Mouse (Mus musculus) midbrain, embryonic 15.5 days (tissue): Measurements from ENCODE around the gene Tyw5. TPM values are rescaled to one million over a fixed set of nuclear protein-coding genes. Genes with fewer than 3 reads are reported as not detected.

ENCODE experiments used
- ATAC-seq: fragments of 200-750 bp; cut with Nextera tagmentation; replicated peaks from 2 replicates; pipeline ENCODE4 v1.8.0; 2017; ENCODE audit warnings: moderate TSS enrichment
- H3K27ac ChIP-seq: fragments of 300-500 bp; sonication (generic); 2 replicates; pipeline ENCODE4 v1.5.1; 2015; ENCODE audit warnings: mild to moderate bottlenecking, inconsistent platforms
- H3K27me3 ChIP-seq: fragments of 300-500 bp; sonication (generic); replicated peaks from 2 replicates; pipeline ENCODE4 v1.6.1; 2015; ENCODE audit warnings: inconsistent platforms
- H3K36me3 ChIP-seq: fragments of 300-500 bp; sonication (generic); replicated peaks from 2 replicates; pipeline ENCODE4 v1.6.1; 2015; ENCODE audit warnings: inconsistent platforms
- H3K4me1 ChIP-seq: fragments of 300-500 bp; sonication (generic); 2 replicates; pipeline ENCODE4 v1.6.1; 2015; ENCODE audit warnings: inconsistent platforms
- H3K4me2 ChIP-seq: fragments of 300-500 bp; sonication (generic); 2 replicates; pipeline ENCODE4 v1.6.1; 2015; ENCODE audit warnings: inconsistent platforms, mild to moderate bottlenecking, moderate library complexity
- H3K4me3 ChIP-seq: fragments of 300-500 bp; sonication (generic); 2 replicates; pipeline ENCODE4 v1.5.1; 2015; ENCODE audit warnings: mild to moderate bottlenecking, inconsistent platforms
- H3K9ac ChIP-seq: fragments of 300-500 bp; sonication (generic); 2 replicates; pipeline ENCODE4 v1.6.1; 2015; ENCODE audit warnings: mild to moderate bottlenecking, inconsistent platforms
- H3K9me3 ChIP-seq: fragments of 300-500 bp; sonication (generic); 2 replicates; pipeline ENCODE4 v1.6.1; 2016; ENCODE audit warnings: inconsistent platforms
- WGBS: fragments of 180-500 bp; shearing (Covaris S2); methylation state at CpG from one replicate; pipeline ENCODE4 v1.1.7; 2015; ENCODE audit warnings: mixed read lengths; 5-methylcytosine and 5-hydroxymethylcytosine counted together
- polyA plus RNA-seq: library from polyadenylated mRNA; unstranded; fragments of >200 nt; fragmentation: Nextera tagmentation; extraction: Ambion mirVana; gene quantifications from 2 replicates; pipeline ENCODE4 v1.2.1, GENCODE M21; 2015

Tyw5 gene
- 21.0 and 22.8 TPM in 2 replicates for polyA plus RNA-seq

DNA sequence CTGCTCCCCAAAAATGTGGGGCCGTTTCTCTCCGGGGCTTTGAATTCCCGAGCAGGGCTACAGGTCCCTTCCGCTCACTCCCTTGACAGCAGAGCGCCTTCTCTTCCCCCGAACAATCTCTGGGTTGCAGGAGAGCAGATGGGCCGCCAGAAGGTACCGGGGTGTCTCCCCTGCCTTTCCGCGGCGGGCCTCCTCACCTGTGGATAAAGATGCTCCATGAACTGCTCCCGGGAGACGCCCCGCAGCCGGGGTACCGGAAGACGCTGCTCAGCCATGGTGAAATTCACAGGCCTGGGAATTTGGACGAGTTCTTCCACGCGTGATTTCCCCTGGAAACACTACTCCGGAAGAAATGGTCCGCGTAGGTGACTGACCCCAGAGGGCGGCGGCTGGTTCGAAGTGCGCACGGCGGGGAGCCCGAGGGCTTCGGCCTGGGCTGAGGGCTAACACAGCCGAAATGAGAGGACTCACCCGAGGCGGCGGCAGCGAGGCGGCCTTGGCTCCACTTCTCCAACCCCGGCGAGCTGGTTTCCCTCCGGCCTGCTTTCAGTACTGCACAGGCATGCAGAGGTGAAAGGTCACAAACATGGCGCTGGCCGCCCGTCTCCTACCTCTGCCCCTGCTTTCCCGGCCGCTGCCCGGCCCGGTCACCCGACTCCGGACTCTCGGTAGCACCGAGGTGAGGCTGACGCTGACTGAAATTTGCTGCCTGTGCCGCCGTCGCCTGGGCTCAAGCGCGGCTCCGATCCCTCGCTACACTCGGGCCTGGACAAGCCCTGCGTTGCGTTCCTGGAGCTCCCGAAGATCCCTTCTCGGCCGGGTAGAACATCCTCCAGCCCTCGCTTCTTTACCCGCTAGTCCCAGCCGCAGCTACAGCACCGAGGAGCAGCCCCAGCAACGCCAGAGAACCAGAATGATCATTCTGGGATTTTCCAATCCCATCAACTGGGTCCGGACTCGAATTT, at the start of gene Tyw5, which contains the start of gene Maip1:
Gene Tyw5, minus strand, starts transcription at position 915 of the 965 bp plus-strand sequence.
Gene Maip1, plus strand, starts transcription at position 142 of the 965 bp plus-strand sequence.
- Histone ChIP-seq H3K9ac (peak within 1 kb of the TSS; percentile 90), H3K4me2 (peak within 1 kb of the TSS; percentile 74), H3K27me3 (no peaks in the 10 kb centered on the region), H3K4me3 (peak within 1 kb of the TSS; percentile 90), H3K27ac (peak within 1 kb of the TSS; percentile 97), H3K9me3 (no peaks in the 10 kb centered on the region), H3K36me3 (no peaks in the 10 kb centered on the region), H3K4me1 (peaks cover 38% of the 10 kb centered on the region)
- peak; percentile 96 for ATAC-seq
- WGBS, result under 1% methylated on average over 72 of the region's 72 CpGs

GRCm38 (mm10) chr1:57450241-57450640, 43.3 kb upstream of the Tyw5 start:
- Histone ChIP-seq H3K36me3 (no peaks in the 10 kb centered on the region), H3K27ac (no peak overlapping the region), H3K4me3 (no peak overlapping the region), H3K4me2 (no peak overlapping the region), H3K9ac (no peak overlapping the region), H3K9me3 (no peaks in the 10 kb centered on the region), H3K27me3 (no peaks in the 10 kb centered on the region), H3K4me1 (no peaks in the 10 kb centered on the region)
- WGBS, result 95% methylated on average over 1 of the region's 1 CpGs
- ATAC-seq, result no peak

GRCm38 (mm10) chr1:57445679-57446078, 38.8 kb upstream of the Tyw5 start:
- Histone ChIP-seq H3K9me3 (no peaks in the 10 kb centered on the region), H3K36me3 (no peaks in the 10 kb centered on the region), H3K4me3 (no peak overlapping the region), H3K4me2 (no peak overlapping the region), H3K27ac (no peak overlapping the region), H3K4me1 (no peaks in the 10 kb centered on the region), H3K9ac (no peak overlapping the region), H3K27me3 (no peaks in the 10 kb centered on the region)
- peak; percentile 50; the same call in 1 of the 2 replicates for ATAC-seq
- WGBS, result 36% methylated on average over 10 of the region's 10 CpGs

- Histone ChIP-seq H3K27ac (no peak overlapping the region), H3K4me2 (no peak overlapping the region), H3K4me1 (peaks cover 10% of the 10 kb centered on the region), H3K27me3 (no peaks in the 10 kb centered on the region), H3K9me3 (no peaks in the 10 kb centered on the region), H3K36me3 (no peaks in the 10 kb centered on the region), H3K9ac (no peak overlapping the region), H3K4me3 (no peak overlapping the region)
- 69% methylated on average over 4 of the region's 4 CpGs for WGBS
- no peak for ATAC-seq
These were observed 33.9 kb upstream of the Tyw5 start for GRCm38 (mm10) chr1:57440771-57441170.

GRCm38 (mm10) chr1:57439026-57439425, 32.1 kb upstream of the Tyw5 start:
- H3K4me1 ChIP-seq, result peaks cover 10% of the 10 kb centered on the region
- H3K36me3 ChIP-seq, result no peaks in the 10 kb centered on the region
- no peak overlapping the region for H3K4me2 ChIP-seq
- H3K4me3 ChIP-seq, result no peak overlapping the region
- no peak for ATAC-seq
- H3K27me3 ChIP-seq, result no peaks in the 10 kb centered on the region
- no peaks in the 10 kb centered on the region for H3K9me3 ChIP-seq
- WGBS, result 84% methylated on average over 6 of the region's 6 CpGs
- H3K27ac ChIP-seq, result no peak overlapping the region
- no peak overlapping the region for H3K9ac ChIP-seq

DNA sequence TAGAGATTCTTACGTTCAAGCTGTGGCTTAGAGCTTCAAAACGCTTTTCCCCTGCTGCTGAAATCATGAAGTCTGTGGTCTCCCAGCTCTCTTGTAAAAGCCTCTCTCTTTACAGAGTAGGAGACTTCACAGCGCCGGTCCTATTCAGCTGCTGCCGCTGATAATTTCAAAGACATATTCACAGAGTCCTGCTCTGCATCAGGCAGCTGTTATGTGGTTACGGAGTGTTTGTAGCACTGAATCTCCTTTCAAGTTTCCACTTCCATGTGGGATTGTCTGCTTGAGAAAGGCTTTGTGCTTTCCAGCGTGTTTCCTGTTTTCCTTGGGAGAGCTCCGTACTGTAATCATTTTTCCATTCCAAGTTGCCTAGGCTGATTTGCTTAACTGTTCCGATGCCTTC, 30.1 kb upstream of the Tyw5 start:
- no peak overlapping the region for H3K9ac ChIP-seq
- H3K4me3 ChIP-seq, result peak overlapping the region; percentile 14

GRCm38 (mm10) chr1:57436408-57436807, 29.5 kb upstream of the Tyw5 start:
- Histone ChIP-seq H3K4me2 (peak overlapping the region; percentile 43), H3K4me1 (peaks cover 10% of the 10 kb centered on the region), H3K4me3 (peak overlapping the region; percentile 14), H3K27ac (no peak overlapping the region), H3K9ac (no peak overlapping the region), H3K9me3 (no peaks in the 10 kb centered on the region), H3K27me3 (no peaks in the 10 kb centered on the region), H3K36me3 (no peaks in the 10 kb centered on the region)
- 66% methylated on average over 9 of the region's 9 CpGs for WGBS
- ATAC-seq, result no peak; the same call in 1 of the 2 replicates

More for the DNA sequence above, 30.1 kb upstream of the Tyw5 start:
- H3K27ac ChIP-seq, result peak overlapping the region; percentile 19; the same call in 1 of the 2 replicates
- no peaks in the 10 kb centered on the region for H3K27me3 ChIP-seq
- no peaks in the 10 kb centered on the region for H3K36me3 ChIP-seq
- 16% methylated on average over 9 of the region's 9 CpGs for WGBS
- H3K4me2 ChIP-seq, result peak overlapping the region; percentile 43
- H3K4me1 ChIP-seq, result peaks cover 10% of the 10 kb centered on the region
- no peaks in the 10 kb centered on the region for H3K9me3 ChIP-seq
- ATAC-seq, result peak; percentile 89

- H3K27ac ChIP-seq, result no peak overlapping the region
- WGBS, result 94% methylated on average over 7 of the region's 7 CpGs
- H3K9ac ChIP-seq, result no peak overlapping the region
- H3K4me1 ChIP-seq, result peaks cover 28% of the 10 kb centered on the region
- ATAC-seq, result no peak
- H3K4me3 ChIP-seq, result no peak overlapping the region
- no peaks in the 10 kb centered on the region for H3K27me3 ChIP-seq
- H3K9me3 ChIP-seq, result no peaks in the 10 kb centered on the region
- H3K4me2 ChIP-seq, result no peak overlapping the region
- no peaks in the 10 kb centered on the region for H3K36me3 ChIP-seq
These were observed 26.2 kb upstream of the Tyw5 start for GRCm38 (mm10) chr1:57433141-57433540.

DNA sequence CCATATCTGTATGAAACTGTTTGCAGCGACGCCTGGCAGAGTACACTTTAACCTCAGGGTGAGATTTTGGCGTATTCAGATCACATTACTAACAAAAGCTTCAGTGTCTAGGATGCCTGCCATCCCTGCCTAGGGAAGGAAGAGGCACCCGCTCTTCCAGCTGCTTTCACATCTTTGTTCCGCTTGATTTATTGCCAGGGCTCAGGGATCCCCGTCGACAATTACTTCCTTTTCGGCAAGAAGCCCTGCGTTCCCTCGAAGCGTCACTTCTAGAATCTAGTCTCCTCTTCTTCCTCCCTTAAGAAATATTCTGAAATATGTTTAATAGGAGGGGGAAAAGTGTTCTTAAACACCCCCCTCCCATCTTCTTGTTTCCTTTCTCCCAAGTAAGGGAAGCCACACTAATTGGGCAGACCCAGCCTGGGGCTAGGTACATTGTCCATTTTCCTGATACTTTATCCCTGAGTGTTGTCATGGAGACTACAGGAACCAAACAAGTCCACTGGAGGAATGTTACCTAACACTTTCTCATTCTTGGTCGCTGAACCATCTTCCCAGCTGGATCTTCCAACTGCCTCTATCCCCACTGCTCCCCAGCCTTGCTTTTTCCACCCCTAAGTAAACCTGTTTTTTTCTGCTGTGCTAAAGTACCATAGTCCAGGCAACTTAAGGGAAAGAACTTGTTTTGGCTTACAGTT, 23.0 kb upstream of the Tyw5 start:
- Histone ChIP-seq H3K4me2 (peak overlapping the region; percentile 31), H3K36me3 (no peaks in the 10 kb centered on the region), H3K27me3 (no peaks in the 10 kb centered on the region), H3K4me3 (no peak overlapping the region), H3K9ac (no peak overlapping the region), H3K9me3 (no peaks in the 10 kb centered on the region), H3K27ac (0 out of 2 replicates have a peak overlapping the region, but pooled peaks have one; percentile 46), H3K4me1 (peaks cover 18% of the 10 kb centered on the region)
- peak; percentile 68 for ATAC-seq
- 2% methylated on average over 12 of the region's 12 CpGs for WGBS

DNA sequence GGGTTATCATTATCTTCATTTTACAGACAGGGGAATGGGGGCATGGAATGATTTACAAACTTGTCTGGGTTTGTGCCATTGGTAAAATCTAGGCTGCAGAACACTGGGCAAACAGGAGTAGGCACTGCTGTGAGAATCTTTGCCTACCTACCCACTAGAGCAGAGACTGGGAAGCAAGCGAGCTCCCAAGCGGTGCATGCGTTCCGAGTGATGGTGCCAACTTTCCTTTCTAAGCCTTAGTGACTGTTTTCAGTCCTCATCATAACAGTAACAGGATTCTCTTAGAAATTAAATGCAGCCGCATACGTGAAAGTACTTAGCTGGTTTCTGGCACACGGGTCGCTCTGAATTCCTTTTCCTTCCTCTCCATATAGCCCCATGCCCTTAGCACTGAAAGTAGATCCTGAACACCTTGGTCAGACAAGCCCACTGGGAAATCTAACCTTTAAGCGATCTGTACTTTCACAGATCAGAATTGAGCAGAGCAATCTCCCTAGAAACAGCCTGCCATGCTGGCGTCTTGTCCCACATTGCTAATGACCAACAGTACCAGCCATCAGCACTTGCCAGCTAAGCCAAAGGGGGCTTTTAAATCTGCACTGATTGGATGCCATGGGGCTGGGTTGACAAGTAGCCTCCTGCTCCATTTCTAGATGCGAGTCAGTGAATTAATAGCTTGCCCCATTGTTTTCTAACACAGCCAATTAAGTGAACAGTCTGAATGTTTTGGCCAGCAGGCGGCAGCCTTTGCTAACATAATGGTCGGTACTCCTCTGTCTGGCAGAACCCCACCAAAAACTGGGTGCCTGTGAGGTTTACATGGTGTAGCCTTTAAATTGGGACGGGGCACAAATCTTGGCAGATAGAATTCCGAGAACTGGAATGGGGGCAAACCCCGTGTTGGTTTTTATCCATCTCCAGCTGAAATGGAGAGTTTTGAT, 21.7 kb upstream of the Tyw5 start:
- Histone ChIP-seq H3K4me1 (peaks cover 18% of the 10 kb centered on the region), H3K36me3 (no peaks in the 10 kb centered on the region), H3K4me3 (0 out of 2 replicates have a peak overlapping the region, but pooled peaks have one; percentile 18), H3K4me2 (peak overlapping the region; percentile 41), H3K27ac (0 out of 2 replicates have a peak overlapping the region, but pooled peaks have one; percentile 14), H3K9ac (peak overlapping the region; percentile 10; the same call in 1 of the 2 replicates), H3K9me3 (no peaks in the 10 kb centered on the region), H3K27me3 (no peaks in the 10 kb centered on the region)
- 43% methylated on average over 16 of the region's 16 CpGs for WGBS
- peak; percentile 92 for ATAC-seq

DNA sequence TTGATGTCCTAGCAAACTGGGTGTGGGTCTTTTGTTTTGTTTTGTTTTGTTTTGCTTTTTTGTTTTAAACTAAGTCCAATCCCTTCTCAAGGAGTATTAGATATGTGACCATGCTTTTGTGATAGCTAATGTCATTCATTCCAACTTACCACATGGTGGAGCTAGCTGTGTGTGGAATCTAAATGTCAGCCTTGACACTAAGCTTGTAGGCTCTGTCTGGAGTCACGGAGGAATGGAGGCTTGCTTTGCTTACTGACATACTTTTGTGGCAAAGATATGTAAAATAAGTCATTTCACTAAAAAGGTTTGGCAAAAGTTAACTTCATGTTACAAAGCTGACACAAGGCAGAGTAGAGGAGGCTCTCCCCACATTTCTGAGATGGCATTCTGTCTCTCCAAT, 16.8 kb upstream of the Tyw5 start:
- WGBS, result 2% methylated on average over 1 of the region's 1 CpGs
- peak; percentile 75 for ATAC-seq

More for the DNA sequence above, 16.8 kb upstream of the Tyw5 start:
- Histone ChIP-seq H3K36me3 (no peaks in the 10 kb centered on the region), H3K9ac (no peak overlapping the region), H3K4me2 (no peak overlapping the region), H3K9me3 (no peaks in the 10 kb centered on the region), H3K27me3 (no peaks in the 10 kb centered on the region), H3K4me3 (no peak overlapping the region), H3K27ac (no peak overlapping the region), H3K4me1 (peaks cover 4% of the 10 kb centered on the region; the same call in 1 of the 2 replicates)
